Mouse (Mus musculus): ENCODE results near the gene Orm3. TPM values are rescaled to one million over a fixed set of nuclear protein-coding genes. Genes with fewer than 3 reads are reported as not detected.

Gene Orm3
- total RNA-seq, 2 experiments from 2014 or later, result not detected

- peak; percentile 39 for ATAC-seq (replicated peaks; ENCODE audit: poor library complexity, severe bottlenecking)
These were observed 44.8 kb downstream of the Orm3 start for GRCm38 (mm10) chr4:63400541-63401306.

GRCm38 (mm10) chr4:63401620-63402019, 45.7 kb downstream of the Orm3 start:
- ATAC-seq (replicated peaks; ENCODE audit: poor library complexity, severe bottlenecking), result peak; percentile 36

- no peak for ATAC-seq (replicated peaks; ENCODE audit: poor library complexity, severe bottlenecking)
These were observed 46.1 kb downstream of the Orm3 start for GRCm38 (mm10) chr4:63402056-63402455.

- ATAC-seq (replicated peaks; ENCODE audit: poor library complexity, severe bottlenecking), result no peak
These were observed 46.6 kb downstream of the Orm3 start for GRCm38 (mm10) chr4:63402558-63402957.

- peak; percentile 13 for ATAC-seq (replicated peaks; ENCODE audit: poor library complexity, severe bottlenecking)
These were observed 47.3 kb downstream of the Orm3 start, which contains the start of gene Akna for GRCm38 (mm10) chr4:63403040-63403959. Gene Akna, minus strand, starts transcription at chr4:63403354.

GRCm38 (mm10) chr4:63404205-63404604, 48.2 kb downstream of the Orm3 start:
- no peak for ATAC-seq (replicated peaks; ENCODE audit: poor library complexity, severe bottlenecking)

GRCm38 (mm10) chr4:63405051-63405450, 49.1 kb downstream of the Orm3 start:
- no peak for ATAC-seq (replicated peaks; ENCODE audit: poor library complexity, severe bottlenecking)

- ATAC-seq (replicated peaks; ENCODE audit: poor library complexity, severe bottlenecking), result no peak
These were observed 49.7 kb downstream of the Orm3 start for GRCm38 (mm10) chr4:63405683-63406082.

GRCm38 (mm10) chr4:63408247-63408646, 52.3 kb downstream of the Orm3 start:
- no peak for ATAC-seq (replicated peaks; ENCODE audit: poor library complexity, severe bottlenecking)

- peak; percentile 46 for ATAC-seq (replicated peaks; ENCODE audit: poor library complexity, severe bottlenecking)
These were observed 52.7 kb downstream of the Orm3 start for GRCm38 (mm10) chr4:63408649-63409048.

Other genes with a start within 250 kb of the Orm3 start
- not detected in 2 replicates for gene Ambp, start 201.4 kb upstream of the Orm3 start, total RNA-seq (2014; fragmentation: Nextera tagmentation)
- not detected in 2 replicates for gene Ambp, start 201.4 kb upstream of the Orm3 start, total RNA-seq (2017)
- gene Kif12, start 184.0 kb upstream of the Orm3 start, total RNA-seq (2014; fragmentation: Nextera tagmentation), result not detected in 2 replicates
- gene Kif12, start 184.0 kb upstream of the Orm3 start, total RNA-seq (2017), result not detected in 2 replicates
- gene Col27a1, start 142.2 kb upstream of the Orm3 start, total RNA-seq (2014; fragmentation: Nextera tagmentation), result 0.32 TPM in 2 replicates
- 0.10 and 0.60 TPM in 2 replicates for gene Col27a1, start 142.2 kb upstream of the Orm3 start, total RNA-seq (2017)
- not detected in 2 replicates for gene Orm1, start 11.6 kb upstream of the Orm3 start, total RNA-seq (2014; fragmentation: Nextera tagmentation)
- 1.3 and 3.2 TPM in 2 replicates for gene Orm1, start 11.6 kb upstream of the Orm3 start, total RNA-seq (2017)
- not detected in 2 replicates for gene Orm2, start 6.3 kb downstream of the Orm3 start, total RNA-seq (2014; fragmentation: Nextera tagmentation)
- gene Orm2, start 6.3 kb downstream of the Orm3 start, total RNA-seq (2017), result not detected in 2 replicates
- gene Akna, start 47.2 kb downstream of the Orm3 start, total RNA-seq (2014; fragmentation: Nextera tagmentation), result 32.9 and 33.6 TPM in 2 replicates
- gene Akna, start 47.2 kb downstream of the Orm3 start, total RNA-seq (2017), result 9.7 and 13.6 TPM in 2 replicates
- gene Whrn, start 139.8 kb downstream of the Orm3 start, total RNA-seq (2014; fragmentation: Nextera tagmentation), result 1.9 and 3.4 TPM in 2 replicates
- gene Whrn, start 139.8 kb downstream of the Orm3 start, total RNA-seq (2017), result 0.90 and 1.7 TPM in 2 replicates
- 97.1 and 115 TPM in 2 replicates for gene Atp6v1g1, start 188.6 kb downstream of the Orm3 start, total RNA-seq (2014; fragmentation: Nextera tagmentation)
- gene Atp6v1g1, start 188.6 kb downstream of the Orm3 start, total RNA-seq (2017), result 72.3 and 98.9 TPM in 2 replicates
- 6.5 and 6.6 TPM in 2 replicates for gene Tmem268, start 202.6 kb downstream of the Orm3 start, total RNA-seq (2014; fragmentation: Nextera tagmentation)
- gene Tmem268, start 202.6 kb downstream of the Orm3 start, total RNA-seq (2017), result 14.6 and 16.7 TPM in 2 replicates
- not detected in 2 replicates for gene Gm11213, start 249.1 kb downstream of the Orm3 start, total RNA-seq (2014; fragmentation: Nextera tagmentation)
- gene Gm11213, start 249.1 kb downstream of the Orm3 start, total RNA-seq (2017), result not detected in 2 replicates